Mouse (Mus musculus) CD4-positive helper T cell, adult 2 months (primary cell): ENCODE measurements around the gene Efnb3.

Experiments used
- DNase-seq: peaks from one replicate; pipeline ENCODE4 v3.0.0-alpha.2; 2012; ENCODE audit warnings: low read depth, missing footprints, low spot score

Efnb3 gene

GRCm38 (mm10) chr11:69559851-69560765, at the start of gene Efnb3:
Gene Efnb3, minus strand, starts transcription at chr11:69560205.
- DNase-seq: no peak

GRCm38 (mm10) chr11:69609416-69609815, 49.4 kb upstream of the Efnb3 start:
- no peak for DNase-seq

GRCm38 (mm10) chr11:69608525-69608924, 48.5 kb upstream of the Efnb3 start:
- no peak for DNase-seq

- DNase-seq: no peak
Measured at GRCm38 (mm10) chr11:69606832-69607231, 46.8 kb upstream of the Efnb3 start.

GRCm38 (mm10) chr11:69606491-69606795, 46.4 kb upstream of the Efnb3 start:
- no peak for DNase-seq

- peak; percentile 82 for DNase-seq
Measured at GRCm38 (mm10) chr11:69605726-69606490, 45.9 kb upstream of the Efnb3 start, which contains the start of gene Atp1b2. Gene Atp1b2, minus strand, starts transcription at chr11:69605942.

- peak; percentile 26 for DNase-seq
Measured at GRCm38 (mm10) chr11:69604795-69605664, 45.0 kb upstream of the Efnb3 start.

- no peak for DNase-seq
Measured at GRCm38 (mm10) chr11:69604347-69604746, 44.3 kb upstream of the Efnb3 start.

- no peak for DNase-seq
Measured at GRCm38 (mm10) chr11:69603516-69603915, 43.5 kb upstream of the Efnb3 start.

GRCm38 (mm10) chr11:69601768-69602167, 41.8 kb upstream of the Efnb3 start:
- DNase-seq: no peak

- no peak for DNase-seq
Measured at GRCm38 (mm10) chr11:69600098-69600497, 40.1 kb upstream of the Efnb3 start.

GRCm38 (mm10) chr11:69599436-69599835, 39.4 kb upstream of the Efnb3 start:
- no peak for DNase-seq

GRCm38 (mm10) chr11:69594853-69595252, 34.8 kb upstream of the Efnb3 start:
- DNase-seq: no peak

GRCm38 (mm10) chr11:69592799-69593198, 32.8 kb upstream of the Efnb3 start:
- DNase-seq: no peak

- no peak for DNase-seq
Measured at GRCm38 (mm10) chr11:69591899-69592637, 32.1 kb upstream of the Efnb3 start.

- DNase-seq: no peak
Measured at GRCm38 (mm10) chr11:69591424-69591823, 31.4 kb upstream of the Efnb3 start.

- no peak for DNase-seq
Measured at GRCm38 (mm10) chr11:69590622-69591021, 30.6 kb upstream of the Efnb3 start.

GRCm38 (mm10) chr11:69589207-69589834, 29.3 kb upstream of the Efnb3 start:
- no peak for DNase-seq

GRCm38 (mm10) chr11:69585718-69586325, 25.8 kb upstream of the Efnb3 start:
- no peak for DNase-seq

GRCm38 (mm10) chr11:69584937-69585336, 24.9 kb upstream of the Efnb3 start:
- DNase-seq: peak; percentile 24
